Mouse (Mus musculus) ES-Bruce4 (cell line): ENCODE results near the gene Gatad2b. TPM values are rescaled to one million over a fixed set of nuclear protein-coding genes. Genes with fewer than 3 reads are reported as not detected.

ENCODE experiments used
- H3K27ac ChIP-seq: 2 replicates; pipeline ENCODE4 v1.5.1; 2012; ENCODE audit warnings: low read length, inconsistent platforms; ENCODE audit not compliant: insufficient read depth
- H3K27me3 ChIP-seq: 2 replicates; pipeline ENCODE4 v1.6.1; 2012; ENCODE audit warnings: mild to moderate bottlenecking, low read length, inconsistent platforms; ENCODE audit not compliant: control insufficient read depth, poor library complexity, insufficient read depth, severe bottlenecking
- H3K36me3 ChIP-seq: 2 replicates; pipeline ENCODE4 v1.6.1; 2012; ENCODE audit warnings: inconsistent platforms, mild to moderate bottlenecking, low read length, moderate library complexity; ENCODE audit not compliant: control insufficient read depth, poor library complexity, insufficient read depth, severe bottlenecking
- H3K4me1 ChIP-seq: one replicate; pipeline ENCODE4 v1.8.1; 2011; ENCODE audit warnings: low read length; ENCODE audit not compliant: control insufficient read depth, insufficient read depth
- H3K4me3 ChIP-seq: 2 replicates; pipeline ENCODE4 v1.5.1; 2011; ENCODE audit warnings: low read depth, mild to moderate bottlenecking, low read length
- H3K9ac ChIP-seq: 2 replicates; pipeline ENCODE4 v1.6.1; 2012; ENCODE audit warnings: low read depth, mild to moderate bottlenecking, inconsistent platforms; ENCODE audit not compliant: poor library complexity, severe bottlenecking
- H3K9me3 ChIP-seq: replicated peaks from 2 replicates; pipeline ENCODE4 v1.6.1; 2012; ENCODE audit warnings: mild to moderate bottlenecking, low read length, inconsistent platforms; ENCODE audit not compliant: control insufficient read depth, poor library complexity, insufficient read depth, severe bottlenecking
- CTCF ChIP-seq: IDR thresholded peaks from one replicate; pipeline ENCODE4 v1.8.1; 2011; ENCODE audit warnings: low read depth, low read length
- EP300 ChIP-seq: IDR thresholded peaks from 2 replicates; pipeline ENCODE4 v1.6.1; 2011; ENCODE audit warnings: low read depth, low read length; ENCODE audit not compliant: insufficient read depth
- POLR2A ChIP-seq: IDR thresholded peaks from one replicate; pipeline ENCODE4 v1.8.1; 2011; ENCODE audit warnings: low read length; ENCODE audit not compliant: insufficient read depth
- polyA plus RNA-seq: library from polyadenylated mRNA; stranded (reverse); fragments of >200 nt; gene quantifications from 2 replicates; pipeline ENCODE4 v1.2.4, GENCODE M21; 2011; ENCODE audit warnings: low read depth; ENCODE audit not compliant: missing spikeins, insufficient read depth, insufficient read length

The Gatad2b gene
- polyA plus RNA-seq, 1 experiment = 66.1 TPM

DNA sequence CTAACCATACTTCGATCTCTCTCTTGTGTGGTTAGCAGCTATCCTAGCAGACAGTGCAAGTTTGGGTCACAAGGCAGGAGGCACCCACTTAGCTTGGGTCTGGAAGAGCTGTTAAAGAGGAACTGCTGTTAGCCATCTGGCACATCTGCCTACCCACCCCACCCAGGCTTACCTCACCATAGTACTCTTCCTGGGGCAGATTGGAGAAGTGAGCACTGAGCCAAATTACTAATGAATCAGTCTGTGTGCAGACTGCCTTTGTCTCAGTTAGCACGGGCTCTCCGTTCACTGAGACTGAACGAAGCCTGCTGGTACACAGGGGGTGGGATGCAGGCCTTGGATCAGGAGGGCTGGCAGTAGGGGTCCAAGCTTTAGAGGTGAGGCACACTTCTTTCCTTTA lies 90.7 kb downstream of the Gatad2b start:
- Histone ChIP-seq H3K36me3 (no peaks in the 10 kb centered on the region), H3K4me3 (no peak overlapping the region), H3K27me3 (no peaks in the 10 kb centered on the region), H3K27ac (no peak overlapping the region), H3K9me3 (no peaks in the 10 kb centered on the region), H3K9ac (no peak overlapping the region), H3K4me1 (no peaks in the 10 kb centered on the region)
- TF ChIP-seq EP300 (no peak), POLR2A (no peak), CTCF (no peak)

DNA sequence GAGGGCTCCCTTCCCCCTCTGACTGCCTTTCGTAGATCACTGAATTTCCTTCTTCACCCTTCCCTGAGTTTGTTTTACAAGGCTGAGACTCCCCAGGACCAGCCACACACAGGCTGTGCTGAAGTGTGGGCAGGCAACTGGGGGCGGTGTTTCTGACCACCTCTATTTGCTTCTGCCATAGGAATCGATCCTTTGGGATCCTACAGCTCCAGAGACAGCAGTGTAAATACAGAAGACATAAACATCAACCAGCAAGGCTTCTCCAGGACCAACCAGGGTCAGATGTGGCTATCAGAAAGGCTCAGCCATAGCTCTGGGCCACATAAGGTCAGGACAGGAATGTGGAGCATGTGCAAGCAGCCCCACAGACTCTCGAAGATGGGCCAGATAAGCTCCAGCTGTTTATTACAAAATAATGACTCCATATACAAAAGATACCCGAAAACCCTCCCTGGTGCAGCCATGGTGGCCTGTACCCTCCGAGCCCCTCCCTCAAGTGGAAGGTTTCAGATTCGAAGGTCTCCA lies 91.9 kb downstream of the Gatad2b start:
- no peaks in the 10 kb centered on the region for H3K9me3 ChIP-seq
- no peak overlapping the region for H3K27ac ChIP-seq
- H3K36me3 ChIP-seq = no peaks in the 10 kb centered on the region
- no peaks in the 10 kb centered on the region for H3K27me3 ChIP-seq
- H3K4me1 ChIP-seq = no peaks in the 10 kb centered on the region
- TF ChIP-seq EP300 (no peak), CTCF (no peak), POLR2A (no peak)
- H3K4me3 ChIP-seq = no peak overlapping the region
- no peak overlapping the region for H3K9ac ChIP-seq

GRCm38 (mm10) chr3:90386817-90387216 lies 93.8 kb downstream of the Gatad2b start:
- TF ChIP-seq POLR2A (no peak), EP300 (no peak), CTCF (no peak)
- Histone ChIP-seq H3K36me3 (peaks cover 7% of the 10 kb centered on the region), H3K4me3 (no peak overlapping the region), H3K9ac (no peak overlapping the region), H3K27ac (no peak overlapping the region), H3K4me1 (peaks cover 6% of the 10 kb centered on the region), H3K9me3 (no peaks in the 10 kb centered on the region), H3K27me3 (no peaks in the 10 kb centered on the region)

- no peak overlapping the region for H3K4me3 ChIP-seq
- peaks cover 6% of the 10 kb centered on the region for H3K4me1 ChIP-seq
- H3K36me3 ChIP-seq = peaks cover 13% of the 10 kb centered on the region
- H3K27me3 ChIP-seq = no peaks in the 10 kb centered on the region
- H3K9me3 ChIP-seq = no peaks in the 10 kb centered on the region
- no peak overlapping the region for H3K9ac ChIP-seq
- TF ChIP-seq EP300 (no peak), POLR2A (no peak), CTCF (no peak)
- H3K27ac ChIP-seq = no peak overlapping the region
These were observed 94.5 kb downstream of the Gatad2b start for GRCm38 (mm10) chr3:90387483-90387882.

DNA sequence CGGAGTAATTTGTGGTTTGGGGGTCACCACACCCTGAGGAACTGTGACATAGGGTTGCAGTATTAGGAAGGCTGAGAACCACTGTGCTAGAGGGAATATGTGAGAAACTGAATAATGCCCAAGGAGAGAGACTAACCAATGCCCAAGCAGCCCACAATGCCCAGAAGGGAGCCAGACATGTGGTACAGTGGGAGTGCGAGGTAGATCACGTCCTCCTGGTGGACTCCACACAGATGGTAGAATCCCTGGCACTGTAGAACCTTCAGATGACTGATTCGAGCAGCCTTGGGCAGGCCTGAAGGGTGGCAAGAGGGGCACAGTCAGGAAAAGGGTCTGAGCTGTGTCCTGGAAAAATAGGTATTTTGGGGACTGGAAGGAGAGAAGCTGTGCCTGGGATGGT lies 95.2 kb downstream of the Gatad2b start:
- no peak overlapping the region for H3K27ac ChIP-seq
- no peak overlapping the region for H3K9ac ChIP-seq
- H3K4me1 ChIP-seq = peaks cover 6% of the 10 kb centered on the region
- H3K4me3 ChIP-seq = no peak overlapping the region
- no peaks in the 10 kb centered on the region for H3K9me3 ChIP-seq
- peaks cover 20% of the 10 kb centered on the region for H3K36me3 ChIP-seq
- H3K27me3 ChIP-seq = no peaks in the 10 kb centered on the region
- TF ChIP-seq POLR2A = no peak
- no peak for TF ChIP-seq CTCF
- no peak for TF ChIP-seq EP300

DNA sequence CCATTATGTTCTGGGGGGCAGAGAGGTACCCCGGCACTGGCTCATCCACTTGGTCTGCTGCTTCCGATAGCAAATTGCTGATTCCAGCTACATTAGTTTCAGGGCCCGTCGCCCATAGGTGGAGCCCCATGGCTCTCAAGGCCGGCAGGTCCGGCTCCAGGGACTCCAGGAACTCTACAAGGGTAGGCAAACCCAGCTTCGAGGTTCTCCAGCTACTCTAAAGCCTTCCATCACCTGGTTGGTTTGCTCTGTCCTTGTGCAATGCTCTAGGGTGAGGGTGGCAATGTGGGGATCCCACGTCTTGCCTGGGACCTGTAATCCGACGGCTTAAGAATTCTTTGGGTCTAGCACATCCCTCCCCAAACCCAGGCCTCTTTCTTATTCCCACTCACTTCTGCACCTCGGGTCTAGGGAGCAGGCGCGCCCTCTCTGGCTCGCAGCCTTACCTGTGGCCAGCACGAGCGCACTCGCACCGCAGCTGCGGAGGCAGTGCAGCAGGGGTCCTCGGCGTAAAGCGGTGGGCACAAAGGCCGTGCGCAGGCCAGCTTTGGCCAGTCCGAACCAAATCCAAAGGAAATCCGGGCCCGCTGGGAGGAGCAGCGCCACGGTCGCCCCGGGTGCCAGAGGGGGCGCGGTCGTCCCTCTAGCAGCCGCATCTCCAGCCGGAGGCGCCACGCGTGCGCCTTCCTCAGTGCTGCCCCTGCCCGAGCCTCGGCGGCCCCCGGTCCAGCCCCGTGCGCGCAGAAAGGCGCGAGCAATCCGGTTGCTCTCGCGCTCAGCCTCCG lies 95.9 kb downstream of the Gatad2b start:
- Histone ChIP-seq H3K4me1 (peaks cover 6% of the 10 kb centered on the region), H3K4me3 (peak overlapping the region; percentile 67), H3K27ac (peak overlapping the region; percentile 14), H3K9ac (peak overlapping the region; percentile 60), H3K9me3 (no peaks in the 10 kb centered on the region), H3K36me3 (peaks cover 27% of the 10 kb centered on the region), H3K27me3 (no peaks in the 10 kb centered on the region)
- TF ChIP-seq CTCF = no peak
- TF ChIP-seq POLR2A = no peak
- TF ChIP-seq EP300 = no peak
